Mouse (Mus musculus): ENCODE measurements around the gene St6galnac3. TPM values are rescaled to one million over a fixed set of nuclear protein-coding genes. Genes with fewer than 3 reads are reported as not detected.

The St6galnac3 gene
- polyA plus RNA-seq, 1 experiment from 2014 or later = 8.5 TPM

DNA sequence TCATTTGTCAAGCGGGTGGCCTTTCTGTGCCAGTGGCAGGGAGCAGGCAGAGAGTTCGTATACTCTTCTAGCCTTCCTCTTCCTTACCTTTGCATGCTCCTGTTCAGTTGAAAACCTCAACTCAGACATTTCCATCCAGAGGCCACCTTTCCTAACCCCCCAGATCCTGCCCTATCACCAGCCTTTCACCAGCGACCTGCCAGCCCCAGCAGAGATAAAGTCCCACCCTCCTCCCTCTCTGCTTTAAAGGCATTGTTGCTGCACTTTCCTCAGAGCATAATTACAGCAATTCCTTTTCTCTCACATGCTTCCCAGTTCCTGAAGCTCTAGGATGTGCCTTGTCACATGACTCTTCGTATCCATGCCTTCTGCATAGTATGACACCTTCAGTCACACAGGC lies 215.3 kb downstream of the St6galnac3 start:
- no peaks in the 10 kb centered on the region for H3K27me3 ChIP-seq (replicated peaks; ENCODE audit: control insufficient read depth, insufficient read depth, low read length)
- H3K27ac ChIP-seq (ENCODE audit: low read depth, low read length) = no peak overlapping the region
- WGBS = 57% methylated on average over 4 of the region's 4 CpGs
- TF ChIP-seq CTCF (IDR thresholded peaks at IDR 0.05; ENCODE audit: low read depth) = no peak
- no peak overlapping the region for H3K4me2 ChIP-seq (replicated peaks; ENCODE audit: low read depth)
- no peaks in the 10 kb centered on the region for H3K4me1 ChIP-seq (replicated peaks; ENCODE audit: control insufficient read depth, insufficient read depth, low read length)
- no peaks in the 10 kb centered on the region for H3K36me3 ChIP-seq (ENCODE audit: control insufficient read depth, insufficient read depth)
- H3K9me3 ChIP-seq (ENCODE audit: control insufficient read depth) = no peaks in the 10 kb centered on the region
- no peak for ATAC-seq
- no peak overlapping the region for H3K4me3 ChIP-seq (ENCODE audit: low read depth, low read length)
- no peak overlapping the region for H3K9ac ChIP-seq (ENCODE audit: low read depth, low read length)

DNA sequence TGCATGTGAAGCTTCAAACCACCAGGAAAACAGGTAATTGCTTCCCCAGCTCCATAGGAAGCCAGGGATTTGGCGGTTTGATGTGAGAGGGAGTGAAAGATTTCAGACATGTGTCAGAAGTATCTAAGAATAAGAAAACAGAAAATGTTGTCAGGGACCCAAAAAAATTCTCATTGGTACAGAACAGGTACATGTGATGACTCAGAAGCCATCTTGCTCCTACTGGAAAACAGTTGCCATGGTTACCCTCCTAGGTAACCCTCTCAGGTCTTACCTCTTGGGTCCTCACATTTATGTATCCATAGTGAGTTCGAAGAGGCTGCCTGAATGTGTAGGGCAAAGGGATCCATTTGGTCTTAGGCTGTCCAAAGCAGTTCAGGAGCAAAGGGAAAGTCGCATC lies 215.9 kb downstream of the St6galnac3 start:
- 93% methylated on average over 3 of the region's 3 CpGs for WGBS
- no peak overlapping the region for H3K9ac ChIP-seq (ENCODE audit: low read depth, low read length)
- H3K4me3 ChIP-seq (ENCODE audit: low read depth, low read length) = no peak overlapping the region
- no peak for ATAC-seq
- no peak for TF ChIP-seq CTCF (IDR thresholded peaks at IDR 0.05; ENCODE audit: low read depth)
- H3K4me1 ChIP-seq (replicated peaks; ENCODE audit: control insufficient read depth, insufficient read depth, low read length) = no peaks in the 10 kb centered on the region
- no peak overlapping the region for H3K4me2 ChIP-seq (replicated peaks; ENCODE audit: low read depth)
- no peak overlapping the region for H3K27ac ChIP-seq (ENCODE audit: low read depth, low read length)
- H3K36me3 ChIP-seq (ENCODE audit: control insufficient read depth, insufficient read depth) = no peaks in the 10 kb centered on the region
- H3K27me3 ChIP-seq (replicated peaks; ENCODE audit: control insufficient read depth, insufficient read depth, low read length) = no peaks in the 10 kb centered on the region
- no peaks in the 10 kb centered on the region for H3K9me3 ChIP-seq (ENCODE audit: control insufficient read depth)

DNA sequence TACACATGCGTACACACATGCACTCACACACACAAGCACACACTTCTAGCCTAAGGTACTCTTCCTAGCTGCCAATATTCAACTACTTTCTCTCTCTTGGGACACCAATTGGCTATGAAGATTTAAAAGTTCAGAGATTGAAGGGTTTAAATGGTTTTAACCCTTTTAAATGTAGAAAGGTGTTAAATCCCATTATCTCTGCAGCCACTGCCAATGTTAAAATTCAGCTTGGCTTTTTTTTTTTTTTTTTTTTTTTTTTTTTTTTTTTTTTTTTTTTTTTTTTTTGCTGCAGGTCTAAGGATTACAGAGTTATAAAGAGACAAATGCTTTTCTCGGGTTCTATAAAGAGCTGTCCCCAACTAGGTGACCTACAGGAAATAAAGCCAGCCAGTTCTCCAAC lies 216.4 kb downstream of the St6galnac3 start:
- TF ChIP-seq CTCF (IDR thresholded peaks at IDR 0.05; ENCODE audit: low read depth) = no peak
- H3K4me3 ChIP-seq (ENCODE audit: low read depth, low read length) = no peak overlapping the region
- no peak overlapping the region for H3K27ac ChIP-seq (ENCODE audit: low read depth, low read length)
- ATAC-seq = no peak
- no peaks in the 10 kb centered on the region for H3K9me3 ChIP-seq (ENCODE audit: control insufficient read depth)
- H3K4me2 ChIP-seq (replicated peaks; ENCODE audit: low read depth) = no peak overlapping the region
- H3K9ac ChIP-seq (ENCODE audit: low read depth, low read length) = no peak overlapping the region
- H3K36me3 ChIP-seq (ENCODE audit: control insufficient read depth, insufficient read depth) = no peaks in the 10 kb centered on the region
- no peaks in the 10 kb centered on the region for H3K4me1 ChIP-seq (replicated peaks; ENCODE audit: control insufficient read depth, insufficient read depth, low read length)
- 90% methylated on average over 2 of the region's 2 CpGs for WGBS
- H3K27me3 ChIP-seq (replicated peaks; ENCODE audit: control insufficient read depth, insufficient read depth, low read length) = no peaks in the 10 kb centered on the region

DNA sequence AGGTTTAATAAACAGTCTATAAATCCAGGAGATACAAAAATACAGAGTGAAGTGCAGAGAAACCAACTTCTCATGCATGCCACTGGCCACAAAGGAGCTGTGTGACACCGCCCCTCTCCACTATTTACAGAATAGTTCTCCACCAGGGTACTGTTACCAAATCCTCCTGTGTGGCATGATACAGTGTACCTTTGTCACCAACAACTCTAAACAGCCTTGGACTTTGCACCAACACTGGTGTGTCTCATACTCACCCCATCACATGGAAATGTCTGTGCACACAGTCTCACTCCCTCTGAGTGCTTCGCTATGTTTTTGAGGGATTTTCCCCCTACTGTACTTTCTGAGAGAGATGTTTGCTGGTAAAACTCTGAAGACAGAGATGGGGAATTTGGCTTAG lies 217.4 kb downstream of the St6galnac3 start:
- no peaks in the 10 kb centered on the region for H3K36me3 ChIP-seq (ENCODE audit: control insufficient read depth, insufficient read depth)
- no peaks in the 10 kb centered on the region for H3K4me1 ChIP-seq (replicated peaks; ENCODE audit: control insufficient read depth, insufficient read depth, low read length)
- H3K9ac ChIP-seq (ENCODE audit: low read depth, low read length) = no peak overlapping the region
- WGBS = 87% methylated on average over 2 of the region's 2 CpGs
- no peak for TF ChIP-seq CTCF (IDR thresholded peaks at IDR 0.05; ENCODE audit: low read depth)
- H3K27me3 ChIP-seq (replicated peaks; ENCODE audit: control insufficient read depth, insufficient read depth, low read length) = no peaks in the 10 kb centered on the region
- no peak overlapping the region for H3K4me2 ChIP-seq (replicated peaks; ENCODE audit: low read depth)
- no peak overlapping the region for H3K4me3 ChIP-seq (ENCODE audit: low read depth, low read length)
- ATAC-seq = no peak
- H3K27ac ChIP-seq (ENCODE audit: low read depth, low read length) = no peak overlapping the region
- H3K9me3 ChIP-seq (ENCODE audit: control insufficient read depth) = no peaks in the 10 kb centered on the region

DNA sequence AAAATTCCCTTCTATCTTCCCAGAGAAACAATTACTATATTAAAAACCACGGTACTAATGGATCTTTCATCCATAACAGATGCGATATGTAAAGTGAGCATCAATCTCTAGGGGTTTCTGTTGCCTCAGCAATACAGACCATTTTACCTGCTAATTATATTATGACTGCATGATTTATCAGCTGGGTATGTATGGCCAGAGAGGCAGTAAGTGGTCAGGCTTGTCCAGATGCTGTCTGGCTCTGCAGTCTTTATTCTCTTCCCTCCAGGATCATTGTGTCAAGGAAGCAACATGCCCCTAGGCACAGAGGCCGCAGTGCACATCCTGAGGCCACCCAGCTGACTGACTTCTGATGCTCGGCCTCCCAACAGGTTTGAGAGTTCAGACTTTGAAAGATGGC lies 222.5 kb downstream of the St6galnac3 start:
- no peak for TF ChIP-seq CTCF (IDR thresholded peaks at IDR 0.05; ENCODE audit: low read depth)
- no peak overlapping the region for H3K27ac ChIP-seq (ENCODE audit: low read depth, low read length)
- H3K27me3 ChIP-seq (replicated peaks; ENCODE audit: control insufficient read depth, insufficient read depth, low read length) = no peaks in the 10 kb centered on the region
- 83% methylated on average over 4 of the region's 4 CpGs for WGBS
- no peak for ATAC-seq
- no peak overlapping the region for H3K4me2 ChIP-seq (replicated peaks; ENCODE audit: low read depth)
- no peak overlapping the region for H3K4me3 ChIP-seq (ENCODE audit: low read depth, low read length)
- no peaks in the 10 kb centered on the region for H3K9me3 ChIP-seq (ENCODE audit: control insufficient read depth)
- H3K9ac ChIP-seq (ENCODE audit: low read depth, low read length) = no peak overlapping the region
- H3K36me3 ChIP-seq (ENCODE audit: control insufficient read depth, insufficient read depth) = no peaks in the 10 kb centered on the region
- no peaks in the 10 kb centered on the region for H3K4me1 ChIP-seq (replicated peaks; ENCODE audit: control insufficient read depth, insufficient read depth, low read length)

DNA sequence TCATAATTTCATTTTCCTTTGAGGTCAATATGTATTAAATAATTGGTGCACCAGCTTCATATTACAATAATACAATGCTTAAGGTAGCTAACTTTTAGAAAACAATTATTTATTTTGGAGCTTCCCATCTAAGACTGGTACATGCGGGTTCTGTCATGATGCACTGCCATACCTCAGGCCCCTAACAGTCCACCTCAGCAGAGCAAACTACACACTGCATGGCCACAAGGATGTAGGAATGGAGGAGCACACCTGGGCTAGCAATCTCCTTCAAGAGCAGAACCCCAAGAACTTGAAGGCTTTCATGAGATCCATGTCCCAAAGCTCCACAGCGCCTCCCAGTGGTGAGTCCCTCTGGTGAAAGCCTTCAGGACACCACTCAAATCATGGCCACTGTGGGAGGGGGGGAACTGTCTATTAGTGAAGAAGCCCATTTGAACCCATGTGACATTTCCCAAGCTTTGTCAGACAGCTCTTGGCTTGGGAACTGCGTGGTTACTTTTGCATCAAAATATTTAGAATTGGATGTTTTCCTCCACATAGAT lies 223.6 kb downstream of the St6galnac3 start:
- no peak overlapping the region for H3K27ac ChIP-seq (ENCODE audit: low read depth, low read length)
- H3K9me3 ChIP-seq (ENCODE audit: control insufficient read depth) = no peaks in the 10 kb centered on the region
- no peaks in the 10 kb centered on the region for H3K4me1 ChIP-seq (replicated peaks; ENCODE audit: control insufficient read depth, insufficient read depth, low read length)
- ATAC-seq = no peak
- no peaks in the 10 kb centered on the region for H3K36me3 ChIP-seq (ENCODE audit: control insufficient read depth, insufficient read depth)
- no peak overlapping the region for H3K4me2 ChIP-seq (replicated peaks; ENCODE audit: low read depth)
- WGBS = 55% methylated on average over 3 of the region's 3 CpGs
- no peaks in the 10 kb centered on the region for H3K27me3 ChIP-seq (replicated peaks; ENCODE audit: control insufficient read depth, insufficient read depth, low read length)
- no peak overlapping the region for H3K4me3 ChIP-seq (ENCODE audit: low read depth, low read length)
- H3K9ac ChIP-seq (ENCODE audit: low read depth, low read length) = no peak overlapping the region
- peak; percentile 83 for TF ChIP-seq CTCF (IDR thresholded peaks at IDR 0.05; ENCODE audit: low read depth)

DNA sequence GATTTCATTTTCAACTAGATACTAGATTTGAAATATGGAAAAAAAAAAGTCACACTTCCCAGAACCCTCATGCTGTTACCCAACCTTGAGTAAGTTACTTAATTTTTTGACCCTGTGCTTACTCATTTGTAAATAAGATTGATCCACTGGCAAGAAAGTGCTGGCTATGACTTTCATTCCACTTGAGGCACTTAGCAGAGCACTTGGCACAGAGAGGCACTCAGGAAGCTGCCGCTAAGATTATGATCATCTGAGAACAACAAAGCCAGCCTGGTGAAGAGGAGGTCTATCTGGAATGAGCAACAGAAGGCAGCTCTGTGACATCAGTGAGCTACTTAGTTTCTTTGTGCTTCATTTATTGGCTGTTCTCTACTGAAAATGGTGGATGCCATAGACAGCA lies 232.0 kb downstream of the St6galnac3 start:
- Histone ChIP-seq H3K36me3 (ENCODE audit: control insufficient read depth, insufficient read depth) (no peaks in the 10 kb centered on the region), H3K27ac (ENCODE audit: low read depth, low read length) (no peak overlapping the region), H3K9me3 (ENCODE audit: control insufficient read depth) (no peaks in the 10 kb centered on the region), H3K9ac (ENCODE audit: low read depth, low read length) (no peak overlapping the region), H3K4me3 (ENCODE audit: low read depth, low read length) (no peak overlapping the region), H3K27me3 (replicated peaks; ENCODE audit: control insufficient read depth, insufficient read depth, low read length) (no peaks in the 10 kb centered on the region), H3K4me2 (replicated peaks; ENCODE audit: low read depth) (no peak overlapping the region), H3K4me1 (replicated peaks; ENCODE audit: control insufficient read depth, insufficient read depth, low read length) (no peaks in the 10 kb centered on the region)
- 63% methylated on average over 1 of the region's 1 CpGs for WGBS
- ATAC-seq = no peak
- no peak for TF ChIP-seq CTCF (IDR thresholded peaks at IDR 0.05; ENCODE audit: low read depth)

Data from intestine, postnatal 0 days (tissue).